Mouse (Mus musculus): ENCODE results near the gene Fgd5.

Gene Fgd5

GRCm38 (mm10) chr6:92004806-92005205 is 26.1 kb downstream of the Fgd5 start:
- DNase-seq (ENCODE audit: low read depth, low spot score): no peak

- DNase-seq (ENCODE audit: low read depth, low spot score): no peak
These were observed 32.2 kb downstream of the Fgd5 start for GRCm38 (mm10) chr6:92010895-92011294.

GRCm38 (mm10) chr6:92012413-92012812 is 33.7 kb downstream of the Fgd5 start:
- no peak for DNase-seq (ENCODE audit: low read depth, low spot score)

- no peak for DNase-seq (ENCODE audit: low read depth, low spot score)
These were observed 34.4 kb downstream of the Fgd5 start for GRCm38 (mm10) chr6:92013035-92013434.

GRCm38 (mm10) chr6:92013620-92014019 is 34.9 kb downstream of the Fgd5 start:
- no peak for DNase-seq (ENCODE audit: low read depth, low spot score)

- no peak for DNase-seq (ENCODE audit: low read depth, low spot score)
These were observed 36.3 kb downstream of the Fgd5 start for GRCm38 (mm10) chr6:92014936-92015335.

- no peak for DNase-seq (ENCODE audit: low read depth, low spot score)
These were observed 37.2 kb downstream of the Fgd5 start for GRCm38 (mm10) chr6:92015848-92016247.

- DNase-seq (ENCODE audit: low read depth, low spot score): no peak
These were observed 38.1 kb downstream of the Fgd5 start for GRCm38 (mm10) chr6:92016738-92017137.

- no peak for DNase-seq (ENCODE audit: low read depth, low spot score)
These were observed 39.7 kb downstream of the Fgd5 start for GRCm38 (mm10) chr6:92018421-92018820.

- DNase-seq (ENCODE audit: low read depth, low spot score): no peak
These were observed 42.4 kb downstream of the Fgd5 start for GRCm38 (mm10) chr6:92021061-92021460.

- DNase-seq (ENCODE audit: low read depth, low spot score): no peak
These were observed 42.8 kb downstream of the Fgd5 start for GRCm38 (mm10) chr6:92021506-92021905.

GRCm38 (mm10) chr6:92025252-92025651 is 46.6 kb downstream of the Fgd5 start:
- no peak for DNase-seq (ENCODE audit: low read depth, low spot score)

- no peak for DNase-seq (ENCODE audit: low read depth, low spot score)
These were observed 48.7 kb downstream of the Fgd5 start for GRCm38 (mm10) chr6:92027379-92027778.

GRCm38 (mm10) chr6:92030646-92031045 is 52.0 kb downstream of the Fgd5 start:
- DNase-seq (ENCODE audit: low read depth, low spot score): no peak

GRCm38 (mm10) chr6:92034713-92035112 is 56.0 kb downstream of the Fgd5 start:
- DNase-seq (ENCODE audit: low read depth, low spot score): no peak

GRCm38 (mm10) chr6:92036372-92036771 is 57.7 kb downstream of the Fgd5 start:
- DNase-seq (ENCODE audit: low read depth, low spot score): no peak

GRCm38 (mm10) chr6:92038158-92038557 is 59.5 kb downstream of the Fgd5 start:
- DNase-seq (ENCODE audit: low read depth, low spot score): no peak

GRCm38 (mm10) chr6:92041271-92041670 is 62.6 kb downstream of the Fgd5 start:
- no peak for DNase-seq (ENCODE audit: low read depth, low spot score)

- no peak for DNase-seq (ENCODE audit: low read depth, low spot score)
These were observed 63.4 kb downstream of the Fgd5 start for GRCm38 (mm10) chr6:92042055-92042454.

GRCm38 (mm10) chr6:92042850-92043249 is 64.2 kb downstream of the Fgd5 start:
- DNase-seq (ENCODE audit: low read depth, low spot score): no peak

GRCm38 (mm10) chr6:92057768-92058167 is 79.1 kb downstream of the Fgd5 start:
- DNase-seq (ENCODE audit: low read depth, low spot score): no peak

- DNase-seq (ENCODE audit: low read depth, low spot score): no peak
These were observed 83.0 kb downstream of the Fgd5 start for GRCm38 (mm10) chr6:92061725-92062124.

GRCm38 (mm10) chr6:92063452-92063851 is 84.8 kb downstream of the Fgd5 start:
- no peak for DNase-seq (ENCODE audit: low read depth, low spot score)

- no peak for DNase-seq (ENCODE audit: low read depth, low spot score)
These were observed 85.4 kb downstream of the Fgd5 start for GRCm38 (mm10) chr6:92064101-92064500.
